Mouse (Mus musculus) megakaryocyte-erythroid progenitor cell, adult 5-6 weeks (primary cell): ENCODE results near the gene Ppp2r5a. TPM values are rescaled to one million over a fixed set of nuclear protein-coding genes. Genes with fewer than 3 reads are reported as not detected.
"Not testable (repeated sequence)": the region's sequence is repeated elsewhere in the genome, so short reads cannot be mapped to it uniquely, and the experiment has no call there.

Experiments
- ATAC-seq: replicated peaks from 2 replicates; pipeline ENCODE4 v1.8.0; 2016; ENCODE audit warnings: mild to moderate bottlenecking, inconsistent platforms; ENCODE audit not compliant: severe bottlenecking, poor library complexity, low FRiP score, low TSS enrichment
- total RNA-seq, 2 experiments: library from RNA; stranded (forward) in 1 of 2; stranded (reverse) in 1 of 2; fragments of 200-1000, 215-1000 nt in 1 of 2; fragments of >200 nt in 1 of 2; fragmentation: Nextera tagmentation in 1 of 2; gene quantifications; 2 replicates each; pipeline ENCODE4 v1.2.3; 2014 to 2017

The Ppp2r5a gene
- total RNA-seq (2014; fragmentation: Nextera tagmentation) (55.0 and 74.1 TPM in 2 replicates), total RNA-seq (2017) (61.8 and 97.2 TPM in 2 replicates)

- ATAC-seq = no peak
Observed at GRCm38 (mm10) chr1:191403074-191403473, at the start of gene Ppp2r5a. Gene Ppp2r5a, minus strand, starts transcription at chr1:191403272.

DNA sequence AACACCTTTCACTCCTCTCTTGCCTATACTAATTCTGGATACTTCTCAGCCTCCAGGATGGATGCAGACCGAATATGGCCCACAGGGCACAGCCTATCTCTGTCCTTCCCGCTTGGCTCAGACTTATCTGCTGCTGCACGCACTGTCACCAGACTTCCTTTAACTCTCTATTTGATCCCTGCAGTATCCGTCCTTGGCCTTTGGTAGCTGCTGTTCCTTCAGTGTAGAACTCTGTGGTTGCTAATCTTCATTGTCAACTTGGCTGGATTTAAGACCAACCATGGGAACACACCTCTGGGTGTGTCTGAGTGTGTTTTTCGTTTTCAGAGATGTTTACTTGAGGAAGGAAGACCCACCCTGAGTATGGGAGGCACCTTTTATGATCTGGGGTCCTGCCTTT, 47.5 kb upstream of the Ppp2r5a start:
- ATAC-seq = peak; percentile 90

DNA sequence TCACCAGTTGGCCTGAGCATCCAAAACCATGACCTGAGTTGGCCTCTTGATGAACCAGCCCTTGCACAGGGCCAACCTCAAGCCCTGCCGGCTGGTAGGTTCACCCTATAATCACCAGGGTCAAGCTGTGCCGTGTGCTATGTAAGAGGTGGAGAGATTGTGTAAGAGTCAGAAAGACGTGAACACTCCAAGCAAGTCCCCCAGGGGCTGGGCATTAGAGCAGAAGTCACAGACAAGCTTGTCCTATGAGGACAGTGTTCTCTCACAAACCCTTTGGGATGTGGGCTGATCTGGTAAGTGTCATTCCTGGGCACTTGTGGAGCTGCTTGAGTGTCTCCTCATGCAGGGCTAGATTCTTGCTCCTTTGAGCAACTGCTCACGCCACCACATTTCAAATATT, 46.5 kb upstream of the Ppp2r5a start:
- no peak for ATAC-seq

GRCm38 (mm10) chr1:191447391-191448016, 44.4 kb upstream of the Ppp2r5a start:
- ATAC-seq = no peak

DNA sequence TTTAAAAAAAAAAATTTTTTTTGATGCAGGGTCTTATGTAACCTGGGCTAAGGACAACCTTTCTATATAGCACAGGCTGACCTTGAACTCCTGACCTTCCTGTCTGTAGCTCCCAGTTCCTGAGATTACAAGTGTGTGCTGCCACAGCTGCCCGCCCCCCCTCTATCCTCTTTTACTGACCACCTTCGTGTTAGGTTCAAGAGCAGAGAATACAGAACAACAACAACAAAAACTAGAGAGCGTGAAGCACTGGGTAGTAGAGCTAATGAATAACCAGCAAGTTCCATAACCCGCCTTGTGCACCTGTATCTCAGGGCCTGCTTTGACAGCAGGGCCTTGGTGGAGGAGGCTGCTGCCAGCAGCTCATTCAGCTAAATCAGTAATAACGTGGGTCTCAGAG, 43.2 kb upstream of the Ppp2r5a start:
- ATAC-seq = no peak

DNA sequence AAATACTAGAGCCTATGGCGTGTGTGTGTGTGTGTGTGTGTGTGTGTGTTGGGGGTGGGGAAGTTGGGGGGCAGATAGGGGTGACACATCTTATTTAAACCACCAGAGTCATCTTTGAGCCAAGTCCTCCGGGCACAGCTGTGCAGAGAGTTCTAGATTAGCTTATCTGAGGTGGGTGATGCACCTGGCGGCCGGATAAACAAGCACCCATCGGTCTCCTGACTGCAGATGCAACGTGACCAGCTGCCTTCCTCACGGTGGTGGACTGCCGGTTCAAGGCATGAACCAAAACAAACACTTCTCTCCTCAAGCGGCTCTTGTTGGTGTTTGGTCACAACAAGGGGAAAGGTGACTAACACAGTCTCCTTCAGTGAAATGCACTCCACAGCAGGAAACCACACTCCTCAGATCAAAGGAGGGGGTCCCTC, 42.8 kb upstream of the Ppp2r5a start:
- peak; percentile 57 for ATAC-seq

DNA sequence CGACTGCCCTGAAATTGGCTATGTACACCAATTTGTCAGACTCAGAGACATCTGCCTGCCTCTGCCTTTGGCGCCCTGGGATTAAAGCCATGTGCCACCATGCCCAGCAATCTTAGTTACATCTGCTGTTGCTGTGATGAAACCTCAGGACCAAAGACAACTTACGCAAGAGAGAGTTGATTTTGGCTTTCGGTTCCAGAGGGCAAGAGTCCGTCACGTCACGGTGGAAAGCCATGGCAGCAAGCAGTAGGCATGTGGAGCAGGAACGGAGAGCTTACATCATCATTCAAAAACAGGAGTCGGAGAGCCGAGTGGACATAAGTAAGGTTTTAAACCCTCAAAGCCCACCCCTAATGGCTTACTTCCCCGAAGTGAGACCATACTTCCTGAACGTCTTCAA, 42.3 kb upstream of the Ppp2r5a start:
- no peak for ATAC-seq

- no peak for ATAC-seq
Observed at GRCm38 (mm10) chr1:191444467-191444866, 41.4 kb upstream of the Ppp2r5a start.

GRCm38 (mm10) chr1:191439011-191439410, 35.9 kb upstream of the Ppp2r5a start:
- no peak for ATAC-seq

DNA sequence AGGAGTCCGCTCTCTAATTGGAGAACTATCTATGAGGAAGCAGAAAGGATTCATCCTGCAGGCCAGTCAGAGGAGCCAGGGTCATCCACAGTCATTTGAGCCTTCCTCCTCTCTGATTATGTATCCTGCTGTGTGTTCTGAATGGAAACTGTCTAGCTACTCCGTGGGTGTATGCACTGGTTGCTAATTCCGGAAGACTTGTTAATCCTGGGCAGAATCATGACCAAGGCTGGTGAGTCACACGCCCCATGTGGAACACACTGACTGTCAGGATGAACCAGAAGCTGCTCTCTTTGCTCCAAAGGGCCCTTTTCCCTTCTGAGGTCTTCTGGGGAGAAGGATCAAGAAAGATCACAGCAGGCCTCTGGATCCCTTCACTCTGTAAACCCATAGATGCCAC, 35.5 kb upstream of the Ppp2r5a start:
- ATAC-seq = no peak

GRCm38 (mm10) chr1:191436647-191437046, 33.6 kb upstream of the Ppp2r5a start:
- ATAC-seq = no peak

DNA sequence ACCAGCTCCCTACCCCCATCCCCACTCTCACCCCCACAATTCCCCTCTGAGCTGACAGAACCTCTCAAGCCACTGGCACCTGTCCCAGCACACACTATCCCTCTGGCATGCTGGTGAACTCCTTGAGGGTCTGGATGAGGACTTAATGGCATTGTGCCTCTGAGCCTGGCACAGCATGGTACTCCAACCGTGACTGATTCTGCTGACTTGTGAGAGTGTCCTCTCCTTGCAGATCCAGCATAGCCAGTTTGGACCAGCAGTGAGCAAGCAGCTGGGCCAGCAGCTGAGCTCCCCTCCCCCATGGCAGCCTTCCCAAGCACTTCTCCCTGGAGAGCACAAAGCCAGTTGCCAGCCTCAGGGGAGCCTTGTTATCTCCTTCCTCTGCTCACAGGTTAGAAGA, 32.3 kb upstream of the Ppp2r5a start:
- no peak for ATAC-seq

GRCm38 (mm10) chr1:191432531-191432930, 29.5 kb upstream of the Ppp2r5a start:
- ATAC-seq = no peak

- ATAC-seq = peak; percentile 39; the same call in 1 of the 2 replicates
Observed at GRCm38 (mm10) chr1:191432023-191432422, 29.0 kb upstream of the Ppp2r5a start.

GRCm38 (mm10) chr1:191430121-191430520, 27.0 kb upstream of the Ppp2r5a start:
- no peak for ATAC-seq

GRCm38 (mm10) chr1:191425884-191426283, 22.8 kb upstream of the Ppp2r5a start:
- ATAC-seq = no peak

DNA sequence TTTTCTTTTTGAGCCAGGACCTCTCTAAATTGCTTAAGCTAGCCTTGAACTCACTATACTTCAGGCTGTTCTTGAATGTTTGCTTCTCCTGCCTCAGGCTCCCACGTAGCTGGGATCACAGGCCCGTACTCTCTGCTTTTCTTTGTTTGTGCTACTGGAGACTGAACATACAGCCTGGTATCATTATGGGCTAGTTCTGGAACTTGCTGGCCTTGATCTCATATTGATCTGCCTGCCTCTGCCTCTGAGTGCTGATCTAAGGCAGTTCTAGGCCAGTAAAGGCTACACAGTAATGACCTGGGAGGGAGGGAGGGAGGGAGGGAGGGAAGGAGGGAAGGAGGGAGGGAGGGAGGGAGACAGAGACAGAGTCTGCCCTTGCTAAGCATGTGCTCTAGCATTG, 20.1 kb upstream of the Ppp2r5a start:
- ATAC-seq = no peak

GRCm38 (mm10) chr1:191422714-191423113, 19.6 kb upstream of the Ppp2r5a start:
- not testable (repeated sequence) for ATAC-seq

DNA sequence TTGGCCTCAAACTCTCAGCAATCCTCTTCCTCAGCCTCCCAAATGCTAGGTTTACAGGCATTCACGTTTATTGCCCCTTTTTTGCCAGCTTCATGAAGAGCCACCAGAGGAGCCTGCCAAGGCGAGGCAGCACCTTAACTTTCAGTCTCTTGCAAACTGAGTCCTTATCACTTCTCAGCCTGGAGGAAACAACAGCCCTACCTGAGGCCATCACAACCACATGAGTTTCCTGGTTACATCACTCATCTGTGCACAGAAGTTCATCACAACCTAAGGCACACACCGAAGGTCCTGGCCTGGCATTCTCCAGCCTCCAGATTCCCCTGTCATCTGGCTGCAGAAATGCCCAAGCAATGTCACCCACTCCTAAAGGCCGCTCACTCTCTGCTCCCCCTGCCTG, 19.1 kb upstream of the Ppp2r5a start:
- ATAC-seq = no peak

DNA sequence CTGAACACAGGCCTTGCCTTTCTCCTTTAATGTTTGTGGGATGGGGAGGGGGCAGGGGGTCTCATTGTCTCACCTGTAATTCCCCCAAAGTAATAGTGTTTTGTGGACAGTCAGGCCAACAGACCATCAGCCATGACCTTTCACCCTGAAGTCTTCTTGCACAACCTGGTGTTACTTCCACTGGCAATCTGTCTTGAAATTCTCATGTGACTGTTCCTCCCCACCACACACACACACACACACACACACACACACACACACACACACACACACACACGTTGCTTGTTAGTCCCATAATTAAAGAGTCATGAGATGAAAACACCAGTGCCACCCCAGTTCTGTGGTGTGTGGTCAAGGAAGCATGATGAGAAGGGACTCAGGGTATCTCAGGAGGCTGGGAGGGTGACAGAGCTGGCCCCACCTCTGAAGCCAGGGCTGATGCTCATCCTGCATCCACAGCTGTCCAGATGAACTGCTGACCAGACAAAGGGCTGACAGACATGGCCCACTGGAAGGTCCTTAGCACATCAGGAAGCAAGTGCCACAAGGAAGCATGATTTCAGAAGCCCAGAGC, 18.4 kb upstream of the Ppp2r5a start:
- ATAC-seq = no peak

- ATAC-seq = peak; percentile 12; the same call in 1 of the 2 replicates
Observed at GRCm38 (mm10) chr1:191420930-191421404, 17.9 kb upstream of the Ppp2r5a start.
